Mouse (Mus musculus): ENCODE data around the gene Pop4.
"Not testable (repeated sequence)": the region's sequence is repeated elsewhere in the genome, so short reads cannot be mapped to it uniquely, and the experiment has no call there.

Pop4 gene

DNA sequence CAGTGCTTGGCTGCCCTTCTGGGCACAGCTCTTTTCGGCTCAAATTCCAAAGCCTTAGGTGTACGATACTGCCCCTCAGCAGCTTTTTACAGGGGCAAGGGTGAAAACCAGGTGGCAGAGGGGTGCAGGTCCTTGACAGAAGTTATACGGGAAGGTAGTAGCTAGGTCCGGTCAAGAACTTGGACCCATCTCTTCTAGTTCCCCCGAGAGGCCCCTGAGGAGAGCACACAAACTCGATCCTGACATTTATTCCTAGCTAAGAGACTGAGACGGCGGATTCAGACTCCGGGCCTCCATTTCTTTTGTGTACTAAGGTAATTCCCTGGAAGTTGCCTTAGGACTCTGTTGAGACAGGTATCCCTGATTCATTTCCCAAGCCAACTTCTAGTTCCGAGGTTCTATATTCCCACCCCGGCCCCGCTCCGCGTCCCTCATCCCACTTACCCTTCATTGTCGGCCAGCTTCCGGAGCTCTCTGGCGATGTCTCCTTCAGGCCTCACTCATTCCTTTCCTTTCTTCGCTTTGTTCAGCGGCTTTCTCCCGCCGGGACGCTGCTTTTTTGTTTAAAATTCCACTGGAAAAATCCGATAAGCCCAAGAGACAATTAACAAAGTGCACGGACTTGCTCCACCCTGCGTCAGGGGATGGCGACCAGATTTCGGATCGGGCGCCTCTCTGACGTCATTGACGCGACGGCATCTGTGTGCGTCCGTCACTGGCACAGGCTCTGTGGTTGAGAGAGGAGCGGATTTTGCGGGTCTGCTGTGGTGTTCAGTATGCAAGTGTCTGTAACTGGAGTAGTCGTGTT, at the start of gene Pop4:
TSS of gene Pop4 (minus strand) at position 721 of the 808 bp plus-strand sequence.
- DNase-seq: peak; percentile 88

GRCm38 (mm10) chr7:38320641-38321040, 49.4 kb upstream of the Pop4 start:
- no peak for DNase-seq

GRCm38 (mm10) chr7:38282192-38282591, 11.0 kb upstream of the Pop4 start:
- DNase-seq: not testable (repeated sequence)

DNA sequence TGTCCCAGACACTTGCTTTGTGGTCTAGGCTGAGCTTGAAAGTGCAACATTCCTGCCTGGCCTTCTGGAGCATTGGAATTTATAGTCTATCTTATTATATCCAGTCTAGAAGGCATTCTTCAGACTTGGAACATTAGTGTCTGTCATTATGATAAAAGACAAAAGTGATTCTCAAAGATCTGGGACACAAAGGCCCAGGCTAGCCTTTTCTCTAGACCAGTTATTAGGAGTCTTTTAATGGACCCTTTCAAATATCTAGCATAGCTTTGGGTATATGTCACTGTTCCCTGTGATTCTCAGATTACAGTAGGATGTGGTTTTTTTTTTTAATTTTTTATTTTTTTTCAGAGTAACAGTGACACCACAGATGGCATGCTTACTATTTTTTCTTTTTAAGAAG, 1.3 kb upstream of the Pop4 start:
- no peak for DNase-seq

DNA sequence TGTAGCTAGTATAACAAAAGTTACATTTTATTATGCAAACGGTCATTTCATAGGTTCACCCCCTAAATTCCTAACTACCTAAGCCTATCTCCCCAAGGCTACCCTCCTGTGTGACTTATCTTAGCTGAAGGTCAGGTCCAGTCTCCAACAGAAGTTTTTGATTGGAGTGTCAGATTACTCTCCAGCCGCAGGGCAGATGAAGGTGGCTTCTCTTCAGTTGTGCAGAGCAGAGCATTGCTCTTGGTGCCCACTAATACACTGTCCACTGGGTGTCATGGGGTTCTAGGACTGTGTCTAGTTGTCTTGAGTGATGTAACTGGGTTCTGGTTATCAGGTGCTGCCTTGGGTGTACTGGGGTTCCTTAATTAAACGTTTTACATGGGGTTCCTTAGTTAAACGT, 636 bp upstream of the Pop4 start:
- no peak for DNase-seq

- DNase-seq: no peak
Observed at GRCm38 (mm10) chr7:38271511-38271811, 238 bp upstream of the Pop4 start.

- peak; percentile 67 for DNase-seq
Observed at GRCm38 (mm10) chr7:38267006-38267680, 4.1 kb downstream of the Pop4 start.

DNA sequence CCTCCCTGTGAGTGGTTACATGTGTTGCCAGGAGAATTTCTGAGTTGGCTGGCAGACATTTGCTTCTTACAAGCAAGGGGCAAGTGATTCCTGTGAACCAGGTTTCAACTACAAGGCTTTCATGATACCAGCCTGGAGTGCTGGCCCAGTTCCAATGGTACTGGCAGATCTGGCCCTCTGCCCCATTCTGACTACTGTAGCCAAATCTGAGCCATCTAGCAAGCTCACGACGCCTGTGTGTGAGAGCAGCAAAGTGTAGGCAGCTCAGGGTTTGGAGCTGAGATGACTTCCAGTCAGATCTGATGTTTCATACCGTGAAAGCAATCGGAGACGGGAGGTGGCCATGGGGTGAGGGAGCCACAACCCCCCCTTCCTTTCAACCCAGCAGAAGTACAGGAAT, 8.8 kb downstream of the Pop4 start:
- peak; percentile 72 for DNase-seq

- DNase-seq: no peak
Observed at GRCm38 (mm10) chr7:38259631-38260030, 11.6 kb downstream of the Pop4 start.

DNA sequence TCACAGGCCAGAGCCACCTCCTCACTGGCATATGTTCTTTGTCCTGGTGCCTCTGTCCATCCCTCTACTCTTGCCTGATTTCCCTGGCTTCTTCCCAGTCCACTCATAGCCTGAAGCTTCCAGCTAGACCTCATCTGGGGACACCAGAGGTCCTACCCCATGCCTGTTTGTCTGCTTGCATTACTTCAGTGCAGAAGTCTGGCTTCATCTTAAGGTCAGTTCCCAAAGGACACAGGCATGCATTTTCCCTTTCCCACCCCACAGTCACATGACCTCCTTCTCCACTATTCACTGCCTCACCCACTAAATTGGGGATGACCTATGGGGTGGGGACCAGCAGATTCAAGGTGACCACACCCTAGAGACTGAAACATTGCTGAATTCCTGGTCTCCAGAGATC, 17.8 kb downstream of the Pop4 start:
- no peak for DNase-seq

- no peak for DNase-seq
Observed at GRCm38 (mm10) chr7:38251494-38252216, 19.6 kb downstream of the Pop4 start.

- DNase-seq: no peak
Observed at GRCm38 (mm10) chr7:38242417-38242816, 28.8 kb downstream of the Pop4 start.

DNA sequence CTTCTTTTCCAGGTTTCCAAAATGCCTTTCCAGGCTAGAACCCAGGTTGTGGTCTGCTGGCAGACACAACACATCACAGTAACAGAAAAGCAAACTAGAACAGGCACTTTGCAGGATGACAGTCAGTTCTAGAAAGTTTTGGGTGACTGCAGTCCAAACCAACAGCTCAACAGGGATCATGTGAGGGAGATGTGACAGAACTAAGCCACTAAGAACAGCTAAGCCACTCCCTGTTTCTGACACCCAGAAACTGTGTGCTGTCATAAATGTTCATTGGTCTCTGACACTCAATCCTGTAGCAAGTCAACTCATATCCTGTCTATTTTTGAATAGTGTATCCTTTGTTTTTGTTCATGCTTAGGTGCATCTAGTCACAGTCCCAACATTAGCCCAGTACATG, 34.1 kb downstream of the Pop4 start:
- no peak for DNase-seq

GRCm38 (mm10) chr7:38236400-38237105, 34.7 kb downstream of the Pop4 start:
- DNase-seq: no peak

GRCm38 (mm10) chr7:38230285-38230684, 40.9 kb downstream of the Pop4 start:
- no peak for DNase-seq

GRCm38 (mm10) chr7:38228329-38228728, 42.9 kb downstream of the Pop4 start:
- peak; percentile 57 for DNase-seq

GRCm38 (mm10) chr7:38227900-38228298, 43.3 kb downstream of the Pop4 start, which contains the start of gene Plekhf1:
Gene Plekhf1, minus strand, starts transcription at chr7:38228016.
- peak; percentile 95 for DNase-seq

DNA sequence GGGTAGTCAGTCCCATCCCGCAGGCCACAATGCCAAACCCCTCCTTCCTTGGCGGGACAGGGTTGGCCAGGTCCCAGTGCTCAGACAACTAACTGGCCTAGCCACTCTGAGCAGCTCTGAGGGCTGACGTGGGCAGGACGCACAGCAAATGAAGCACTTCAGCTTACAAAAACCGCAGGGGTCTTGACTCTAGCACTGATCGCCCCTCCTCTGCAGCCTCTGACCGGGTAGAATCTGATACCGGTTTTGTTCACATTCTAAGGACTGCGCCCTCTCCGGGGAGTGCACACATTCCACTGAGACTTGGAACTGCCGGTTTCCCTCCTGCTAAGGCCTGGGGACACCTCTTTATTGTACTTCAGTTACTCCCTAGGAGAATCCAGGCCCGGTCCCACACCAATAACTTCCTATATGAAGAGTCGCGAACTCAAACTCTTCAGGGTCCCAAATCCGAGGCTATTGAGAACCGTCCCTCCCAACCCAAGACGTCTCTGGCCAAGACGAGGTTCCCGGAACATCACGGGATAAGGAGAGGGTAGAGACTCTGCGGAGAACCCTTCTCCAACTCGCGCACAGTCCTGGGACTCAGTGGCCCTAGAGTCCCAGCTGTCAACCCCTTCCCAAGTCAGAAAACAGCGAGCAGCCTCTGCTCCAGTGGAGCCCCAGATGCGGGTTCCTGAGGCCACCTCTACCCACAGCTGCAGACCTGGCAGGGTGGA, 43.9 kb downstream of the Pop4 start:
- peak; percentile 94 for DNase-seq

- no peak for DNase-seq
Observed at GRCm38 (mm10) chr7:38226226-38226625, 45.0 kb downstream of the Pop4 start.

GRCm38 (mm10) chr7:38224577-38225369, 46.5 kb downstream of the Pop4 start:
- DNase-seq: peak; percentile 93

- no peak for DNase-seq
Observed at GRCm38 (mm10) chr7:38220866-38221265, 50.4 kb downstream of the Pop4 start.

GRCm38 (mm10) chr7:38219526-38219925, 51.7 kb downstream of the Pop4 start:
- peak; percentile 49 for DNase-seq

All from cerebellum, adult 11-12 months (tissue).